Mouse (Mus musculus) liver, embryonic 13.5 days (tissue): ENCODE measurements around the gene Man1b1. TPM values are rescaled to one million over a fixed set of nuclear protein-coding genes. Genes with fewer than 3 reads are reported as not detected.

Experiments
- ATAC-seq: fragments of 200-750 bp; cut with Nextera tagmentation; 2 replicates; pipeline ENCODE4 v1.8.0; 2017; ENCODE audit warnings: low read depth, mild to moderate bottlenecking, moderate number of reproducible peaks, moderate library complexity
- DNase-seq: peaks from one replicate; pipeline ENCODE4 v3.0.0; 2022
- H3K27ac ChIP-seq: fragments of 300-500 bp; sonication (generic); 2 replicates; pipeline ENCODE4 v1.5.1; 2015; ENCODE audit warnings: moderate library complexity, mild to moderate bottlenecking, inconsistent platforms
- H3K27me3 ChIP-seq: fragments of 300-500 bp; sonication (generic); 2 replicates; pipeline ENCODE4 v1.6.1; 2015; ENCODE audit warnings: mild to moderate bottlenecking, inconsistent platforms
- H3K36me3 ChIP-seq: fragments of 300-500 bp; sonication (generic); 2 replicates; pipeline ENCODE4 v1.6.1; 2015; ENCODE audit warnings: mild to moderate bottlenecking, inconsistent platforms
- H3K4me1 ChIP-seq: fragments of 300-500 bp; sonication (generic); replicated peaks from 2 replicates; pipeline ENCODE4 v1.6.1; 2015; ENCODE audit warnings: inconsistent platforms
- H3K4me2 ChIP-seq: fragments of 300-500 bp; sonication (generic); 2 replicates; pipeline ENCODE4 v1.6.1; 2015; ENCODE audit warnings: inconsistent platforms, mild to moderate bottlenecking, moderate library complexity
- H3K4me3 ChIP-seq: fragments of 300-500 bp; sonication (generic); replicated peaks from 2 replicates; pipeline ENCODE4 v1.5.1; 2015; ENCODE audit warnings: mild to moderate bottlenecking, inconsistent platforms
- H3K9ac ChIP-seq: fragments of 300-500 bp; sonication (generic); 2 replicates; pipeline ENCODE4 v1.6.1; 2015; ENCODE audit warnings: mild to moderate bottlenecking, inconsistent platforms
- H3K9me3 ChIP-seq: fragments of 300-500 bp; sonication (generic); replicated peaks from 2 replicates; pipeline ENCODE4 v1.6.1; 2016; ENCODE audit warnings: inconsistent platforms
- WGBS: fragments of 180-500 bp; shearing (Covaris S2); methylation state at CpG from one replicate; pipeline ENCODE4 v1.1.7; 2015; ENCODE audit not compliant: insufficient replicate concordance; 5-methylcytosine and 5-hydroxymethylcytosine counted together
- polyA plus RNA-seq: library from polyadenylated mRNA; unstranded; fragments of >200 nt; fragmentation: Nextera tagmentation; extraction: Ambion mirVana; gene quantifications from 2 replicates; pipeline ENCODE4 v1.2.1, GENCODE M21; 2015

Gene Man1b1
- polyA plus RNA-seq, 1 experiment from 2014 or later = 18.8 TPM

GRCm38 (mm10) chr2:25310180-25310579 is 22.0 kb upstream of the Man1b1 start:
- H3K9ac ChIP-seq = no peak overlapping the region
- H3K4me2 ChIP-seq = no peak overlapping the region
- peaks cover 3% of the 10 kb centered on the region for H3K4me1 ChIP-seq
- no peak overlapping the region for H3K27ac ChIP-seq
- DNase-seq (no peak), ATAC-seq (no peak)
- no peak overlapping the region for H3K4me3 ChIP-seq
- 41% methylated on average over 10 of the region's 10 CpGs for WGBS
- no peaks in the 10 kb centered on the region for H3K9me3 ChIP-seq
- peaks cover 99% of the 10 kb centered on the region for H3K27me3 ChIP-seq
- no peaks in the 10 kb centered on the region for H3K36me3 ChIP-seq

DNA sequence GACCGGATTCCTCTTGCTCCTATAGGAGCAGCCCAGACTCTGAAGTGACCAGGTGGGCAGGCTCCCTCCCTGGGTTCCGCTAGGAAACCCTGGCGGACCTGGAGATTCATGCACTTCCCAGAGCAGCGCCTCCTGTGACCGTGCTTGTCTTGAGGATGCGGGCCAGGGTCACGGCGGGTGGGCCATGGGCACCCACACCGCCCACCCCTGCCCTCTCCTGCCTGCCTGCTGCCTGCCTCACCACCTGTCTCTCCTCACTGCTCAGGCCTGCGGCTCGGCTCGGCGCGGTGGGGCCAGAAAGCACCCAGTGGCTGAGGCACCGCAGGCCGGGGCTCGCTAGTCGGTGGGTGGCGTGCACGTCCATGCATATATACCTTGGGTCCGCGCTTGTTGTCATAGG is 21.2 kb upstream of the Man1b1 start:
- H3K4me2 ChIP-seq = no peak overlapping the region
- no peak for ATAC-seq
- no peaks in the 10 kb centered on the region for H3K36me3 ChIP-seq
- H3K4me3 ChIP-seq = no peak overlapping the region
- 2% methylated on average over 22 of the region's 22 CpGs for WGBS
- H3K4me1 ChIP-seq = no peaks in the 10 kb centered on the region
- H3K9me3 ChIP-seq = no peaks in the 10 kb centered on the region
- H3K9ac ChIP-seq = no peak overlapping the region
- H3K27ac ChIP-seq = no peak overlapping the region
- DNase-seq = no peak
- H3K27me3 ChIP-seq = peaks cover 97% of the 10 kb centered on the region

GRCm38 (mm10) chr2:25311491-25311891 is 20.6 kb upstream of the Man1b1 start:
- Histone ChIP-seq H3K4me3 (no peak overlapping the region), H3K9ac (no peak overlapping the region), H3K27ac (no peak overlapping the region), H3K27me3 (peaks cover 97% of the 10 kb centered on the region), H3K9me3 (no peaks in the 10 kb centered on the region), H3K4me2 (no peak overlapping the region), H3K4me1 (no peaks in the 10 kb centered on the region), H3K36me3 (no peaks in the 10 kb centered on the region)
- ATAC-seq = no peak
- no peak for DNase-seq
- 3% methylated on average over 11 of the region's 11 CpGs for WGBS

DNA sequence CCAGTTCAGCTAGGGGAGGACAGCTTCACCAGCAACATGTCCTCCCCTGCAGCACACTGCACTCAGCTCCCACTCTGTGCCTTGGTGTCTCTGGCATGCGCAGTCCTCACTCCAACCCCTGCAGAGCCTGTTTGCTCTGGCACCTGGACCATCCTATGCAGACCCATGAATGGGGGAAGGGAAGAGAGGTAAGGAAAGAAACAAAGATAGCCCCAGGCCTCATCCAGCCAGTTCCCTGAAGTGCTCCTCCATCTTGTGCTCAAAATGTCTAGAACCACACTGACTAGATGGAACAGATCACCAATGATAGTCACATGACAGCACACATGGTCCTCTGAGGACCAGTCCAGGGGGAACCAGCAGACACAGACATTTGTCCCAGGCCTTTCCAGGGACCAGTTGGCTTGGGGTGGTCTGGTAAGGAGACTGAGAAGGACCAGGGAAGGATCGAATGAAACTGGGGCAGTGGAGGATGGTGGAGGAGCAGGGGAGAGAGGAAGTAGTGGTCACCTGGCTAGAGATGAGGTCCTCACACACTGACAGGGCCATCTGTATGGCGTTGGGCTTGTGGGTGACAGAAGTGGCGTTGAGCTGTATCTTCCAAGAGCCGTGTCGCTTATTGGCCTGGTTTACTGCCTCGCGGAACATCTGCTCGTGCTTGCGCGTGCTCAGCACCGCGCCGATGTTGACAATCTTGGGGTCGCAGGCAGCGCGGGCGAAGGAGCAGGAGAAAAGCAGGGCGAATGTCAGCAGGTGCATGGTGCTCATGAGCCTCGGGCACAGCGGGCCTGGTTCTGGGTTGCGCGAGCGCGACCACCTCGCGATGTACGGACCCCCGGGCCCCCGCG is 13.8 kb upstream of the Man1b1 start:
- DNase-seq (no peak), ATAC-seq (no peak)
- Histone ChIP-seq H3K4me3 (peak overlapping the region; percentile 39; the same call in 1 of the 2 replicates), H3K27me3 (peaks cover 81% of the 10 kb centered on the region), H3K9ac (no peak overlapping the region), H3K27ac (no peak overlapping the region), H3K4me1 (peaks cover 9% of the 10 kb centered on the region), H3K4me2 (peak overlapping the region; percentile 52), H3K9me3 (no peaks in the 10 kb centered on the region), H3K36me3 (no peaks in the 10 kb centered on the region)
- whole genome bisulfite sequencing = 7% methylated on average over 31 of the region's 31 CpGs

- Histone ChIP-seq H3K27me3 (peaks cover 72% of the 10 kb centered on the region), H3K4me3 (peak within 1 kb of the TSS; percentile 39), H3K4me1 (peaks cover 9% of the 10 kb centered on the region), H3K9me3 (no peaks in the 10 kb centered on the region), H3K27ac (no peak within 1 kb of the TSS), H3K4me2 (peak within 1 kb of the TSS; percentile 52), H3K9ac (no peak within 1 kb of the TSS), H3K36me3 (no peaks in the 10 kb centered on the region)
- DNase-seq (peak; percentile 46), ATAC-seq (peak; percentile 36; the same call in 1 of the 2 replicates)
- 9% methylated on average over 58 of the region's 58 CpGs for WGBS
Observed at GRCm38 (mm10) chr2:25318971-25319773, 13.0 kb upstream of the Man1b1 start, which contains the start of gene Grin1. Gene Grin1 (minus strand): TSS chr2:25319187.

DNA sequence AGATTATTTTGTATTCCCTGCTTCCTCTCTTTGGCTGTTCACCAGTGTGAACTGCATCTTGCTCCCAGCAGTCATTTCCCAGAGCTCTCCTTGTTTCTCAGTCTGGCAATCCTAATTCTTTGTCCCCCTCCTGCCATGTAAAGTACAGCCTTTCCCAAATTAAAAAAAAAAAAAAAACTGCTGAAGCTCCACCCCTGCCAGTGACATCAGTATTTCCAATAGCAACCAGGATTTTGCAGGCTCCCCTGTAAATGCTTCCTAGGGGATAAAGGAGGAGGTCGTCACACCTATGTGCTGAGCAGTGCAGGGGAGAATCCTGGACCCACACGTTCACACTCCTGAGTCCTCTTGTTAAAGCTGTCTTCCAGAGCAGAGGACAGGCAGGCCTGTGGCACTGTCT is 12.1 kb upstream of the Man1b1 start:
- H3K27ac ChIP-seq = no peak overlapping the region
- no peak overlapping the region for H3K4me2 ChIP-seq
- H3K9me3 ChIP-seq = no peaks in the 10 kb centered on the region
- peaks cover 9% of the 10 kb centered on the region for H3K4me1 ChIP-seq
- H3K27me3 ChIP-seq = peaks cover 68% of the 10 kb centered on the region
- no peaks in the 10 kb centered on the region for H3K36me3 ChIP-seq
- no peak for ATAC-seq
- 18% methylated on average over 2 of the region's 2 CpGs for WGBS
- no peak overlapping the region for H3K4me3 ChIP-seq
- H3K9ac ChIP-seq = no peak overlapping the region
- no peak for DNase-seq

DNA sequence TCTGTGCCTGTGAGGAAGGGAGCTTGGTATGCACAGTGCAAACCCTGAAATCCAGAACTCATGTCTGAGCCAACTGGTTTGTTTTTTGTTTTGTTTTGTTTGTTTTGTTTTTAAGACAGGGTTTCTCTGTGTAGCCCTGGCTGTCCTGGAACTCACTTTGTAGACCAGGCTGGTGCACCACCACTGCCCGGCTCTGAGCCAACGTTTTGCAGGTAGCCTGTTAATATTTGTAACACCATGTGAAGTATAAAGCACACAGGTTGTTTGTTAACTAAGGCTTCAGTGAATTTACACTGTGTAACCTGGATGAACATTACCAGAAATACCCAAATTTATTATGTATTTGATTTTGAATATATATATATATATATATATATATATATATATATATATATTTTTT is 6.1 kb upstream of the Man1b1 start:
- WGBS = 75% methylated on average over 2 of the region's 2 CpGs
- H3K4me1 ChIP-seq = peaks cover under 1% of the 10 kb centered on the region
- no peaks in the 10 kb centered on the region for H3K36me3 ChIP-seq
- ATAC-seq (no peak), DNase-seq (no peak)
- no peak overlapping the region for H3K9ac ChIP-seq
- peaks cover 13% of the 10 kb centered on the region for H3K27me3 ChIP-seq
- H3K9me3 ChIP-seq = no peaks in the 10 kb centered on the region
- no peak overlapping the region for H3K27ac ChIP-seq
- H3K4me2 ChIP-seq = no peak overlapping the region
- no peak overlapping the region for H3K4me3 ChIP-seq

DNA sequence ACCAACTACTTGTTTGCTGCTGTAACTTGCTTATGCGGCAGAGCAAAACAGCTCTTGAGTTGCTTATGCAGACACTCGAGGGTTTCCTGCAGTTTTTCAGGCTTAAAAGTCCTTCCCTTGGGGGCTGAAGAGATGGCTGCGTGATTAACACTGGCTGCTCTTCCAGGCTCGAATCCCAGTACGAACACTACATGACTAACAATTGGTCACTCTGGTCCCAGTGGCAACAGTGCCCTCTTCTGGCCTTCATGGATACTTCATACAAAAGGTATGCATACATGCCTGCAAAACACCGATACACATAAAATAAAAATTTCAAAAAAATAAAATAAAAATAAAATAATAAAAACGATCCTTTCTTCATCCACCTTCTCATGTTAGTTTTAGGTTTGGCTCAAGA is 3.7 kb upstream of the Man1b1 start:
- Histone ChIP-seq H3K27ac (no peak overlapping the region), H3K4me1 (peaks cover 13% of the 10 kb centered on the region), H3K9me3 (no peaks in the 10 kb centered on the region), H3K4me2 (no peak overlapping the region), H3K9ac (no peak overlapping the region), H3K27me3 (0 out of 2 replicates have a peak, but pooled peaks cover 3% of the 10 kb centered on the region), H3K36me3 (no peaks in the 10 kb centered on the region), H3K4me3 (no peak overlapping the region)
- ATAC-seq (no peak), DNase-seq (peak; percentile 23)
- 31% methylated on average over 7 of the region's 7 CpGs for WGBS

- peaks cover 29% of the 10 kb centered on the region for H3K36me3 ChIP-seq
Observed at GRCm38 (mm10) chr2:25331470-25331869, 668 bp upstream of the Man1b1 start.

GRCm38 (mm10) chr2:25333569-25333968 is 1.4 kb downstream of the Man1b1 start:
- H3K36me3 ChIP-seq = peaks cover 50% of the 10 kb centered on the region
- no peaks in the 10 kb centered on the region for H3K27me3 ChIP-seq
- ATAC-seq (no peak), DNase-seq (no peak)
- peak overlapping the region; percentile 85 for H3K9ac ChIP-seq
- H3K27ac ChIP-seq = peak overlapping the region; percentile 72; the same call in 1 of the 2 replicates
- peaks cover 30% of the 10 kb centered on the region for H3K4me1 ChIP-seq
- peak overlapping the region; percentile 91 for H3K4me2 ChIP-seq
- peak overlapping the region; percentile 88 for H3K4me3 ChIP-seq
- no peaks in the 10 kb centered on the region for H3K9me3 ChIP-seq
- WGBS = 72% methylated on average over 2 of the region's 2 CpGs

More at GRCm38 (mm10) chr2:25331470-25331869, 668 bp upstream of the Man1b1 start:
- Histone ChIP-seq H3K27me3 (no peaks in the 10 kb centered on the region), H3K9ac (peak overlapping the region; percentile 92), H3K4me2 (peak overlapping the region; percentile 91), H3K27ac (0 out of 2 replicates have a peak overlapping the region, but pooled peaks have one; percentile 84), H3K4me1 (peaks cover 30% of the 10 kb centered on the region), H3K4me3 (peak overlapping the region; percentile 88), H3K9me3 (no peaks in the 10 kb centered on the region)
- 42% methylated on average over 9 of the region's 9 CpGs for WGBS
- ATAC-seq (no peak), DNase-seq (no peak)

GRCm38 (mm10) chr2:25338303-25338702 is 6.2 kb downstream of the Man1b1 start:
- Histone ChIP-seq H3K4me1 (peaks cover 18% of the 10 kb centered on the region), H3K9me3 (no peaks in the 10 kb centered on the region), H3K4me2 (no peak overlapping the region), H3K9ac (no peak overlapping the region), H3K27me3 (no peaks in the 10 kb centered on the region), H3K4me3 (no peak overlapping the region), H3K27ac (no peak overlapping the region), H3K36me3 (peaks cover 89% of the 10 kb centered on the region)
- ATAC-seq (no peak), DNase-seq (no peak)
- WGBS = 92% methylated on average over 6 of the region's 6 CpGs
